Mouse (Mus musculus) intestine, embryonic 16.5 days (tissue): Measurements from ENCODE around the gene Vamp9. TPM values are rescaled to one million over a fixed set of nuclear protein-coding genes. Genes with fewer than 3 reads are reported as not detected.

ENCODE experiments used
- ATAC-seq: fragments of 200-750 bp; cut with Nextera tagmentation; 2 replicates; pipeline ENCODE4 v1.8.0; 2017; ENCODE audit warnings: moderate TSS enrichment, moderate library complexity
- H3K27ac ChIP-seq: fragments of 300-500 bp; sonication (generic); 2 replicates; pipeline ENCODE4 v1.5.1; 2014; ENCODE audit warnings: mild to moderate bottlenecking, low read length
- H3K27me3 ChIP-seq: fragments of 300-500 bp; sonication (generic); replicated peaks from 2 replicates; pipeline ENCODE4 v1.6.1; 2014; ENCODE audit warnings: low read length, control low read depth, mixed read lengths; ENCODE audit not compliant: control insufficient read depth, insufficient read depth
- H3K36me3 ChIP-seq: fragments of 300-500 bp; sonication (generic); 2 replicates; pipeline ENCODE4 v1.6.1; 2014; ENCODE audit warnings: low read length, control low read depth; ENCODE audit not compliant: control insufficient read depth, insufficient read depth
- H3K4me1 ChIP-seq: fragments of 300-500 bp; sonication (generic); 2 replicates; pipeline ENCODE4 v1.6.1; 2014; ENCODE audit warnings: low read length, control low read depth, mixed read lengths; ENCODE audit not compliant: control insufficient read depth, insufficient read depth
- H3K4me2 ChIP-seq: fragments of 300-500 bp; sonication (generic); 2 replicates; pipeline ENCODE4 v1.6.1; 2014; ENCODE audit warnings: low read depth, low read length, control low read depth
- H3K4me3 ChIP-seq: fragments of 300-500 bp; sonication (generic); 2 replicates; pipeline ENCODE4 v1.5.1; 2014; ENCODE audit warnings: mild to moderate bottlenecking, low read length
- H3K9ac ChIP-seq: fragments of 300-500 bp; sonication (generic); 2 replicates; pipeline ENCODE4 v1.6.1; 2014; ENCODE audit warnings: low read depth, low read length
- H3K9me3 ChIP-seq: fragments of 300-500 bp; sonication (generic); 2 replicates; pipeline ENCODE4 v1.6.1; 2016; ENCODE audit warnings: low read length, control low read depth; ENCODE audit not compliant: control insufficient read depth
- WGBS: fragments of 180-500 bp; shearing (Covaris S2); extraction: QIAGEN DNeasy Blood & Tissue Kit; methylation state at CpG from one replicate; pipeline ENCODE4 v1.1.7; 2014; 5-methylcytosine and 5-hydroxymethylcytosine counted together
- polyA plus RNA-seq: library from polyadenylated mRNA; unstranded; fragments of >200 nt; fragmentation: Nextera tagmentation; extraction: Ambion mirVana; gene quantifications from 2 replicates; pipeline ENCODE4 v1.2.1, GENCODE M21; 2015

Vamp9 gene
- 0.28 TPM in 1 of 2 replicates, not detected in the other for polyA plus RNA-seq

GRCm38 (mm10) chr5:99906181-99906956, at the start of gene Vamp9:
Vamp9 (plus strand) TSS chr5:99906254.
- WGBS, result 5% methylated on average over 49 of the region's 49 CpGs
- no peaks in the 10 kb centered on the region for H3K9me3 ChIP-seq

GRCm38 (mm10) chr5:99857106-99857637, 48.9 kb upstream of the Vamp9 start:
- Histone ChIP-seq H3K9me3 (no peaks in the 10 kb centered on the region), H3K27ac (no peak overlapping the region), H3K27me3 (no peaks in the 10 kb centered on the region), H3K4me2 (no peak overlapping the region), H3K4me1 (no peaks in the 10 kb centered on the region), H3K9ac (no peak overlapping the region), H3K4me3 (no peak overlapping the region), H3K36me3 (no peaks in the 10 kb centered on the region)
- WGBS, result 37% methylated on average over 14 of the region's 14 CpGs
- no peak for ATAC-seq

More at GRCm38 (mm10) chr5:99906181-99906956, at the start of gene Vamp9:
- no peaks in the 10 kb centered on the region for H3K27me3 ChIP-seq
- no peaks in the 10 kb centered on the region for H3K36me3 ChIP-seq
- H3K4me2 ChIP-seq, result peak within 1 kb of the TSS; percentile 72
- peak; percentile 100 for ATAC-seq
- peak within 1 kb of the TSS; percentile 67 for H3K4me3 ChIP-seq
- H3K27ac ChIP-seq, result peak within 1 kb of the TSS; percentile 94
- H3K9ac ChIP-seq, result peak within 1 kb of the TSS; percentile 79
- H3K4me1 ChIP-seq, result no peaks in the 10 kb centered on the region

- H3K27ac ChIP-seq, result no peak overlapping the region
- peak; percentile 71 for ATAC-seq
- H3K4me2 ChIP-seq, result peak overlapping the region; percentile 14; the same call in 1 of the 2 replicates
- H3K36me3 ChIP-seq, result no peaks in the 10 kb centered on the region
- no peaks in the 10 kb centered on the region for H3K9me3 ChIP-seq
- no peak overlapping the region for H3K9ac ChIP-seq
- no peaks in the 10 kb centered on the region for H3K27me3 ChIP-seq
- H3K4me3 ChIP-seq, result no peak overlapping the region
- no peaks in the 10 kb centered on the region for H3K4me1 ChIP-seq
- WGBS, result 48% methylated on average over 13 of the region's 13 CpGs
Measured at GRCm38 (mm10) chr5:99859637-99860433, 46.2 kb upstream of the Vamp9 start.

GRCm38 (mm10) chr5:99861816-99862215, 44.2 kb upstream of the Vamp9 start:
- H3K9ac ChIP-seq, result no peak overlapping the region
- H3K27ac ChIP-seq, result no peak overlapping the region
- WGBS, result 83% methylated on average over 6 of the region's 6 CpGs
- H3K9me3 ChIP-seq, result no peaks in the 10 kb centered on the region
- no peak overlapping the region for H3K4me3 ChIP-seq
- no peak for ATAC-seq
- H3K4me2 ChIP-seq, result no peak overlapping the region
- H3K27me3 ChIP-seq, result no peaks in the 10 kb centered on the region
- no peaks in the 10 kb centered on the region for H3K4me1 ChIP-seq
- H3K36me3 ChIP-seq, result no peaks in the 10 kb centered on the region

- Histone ChIP-seq H3K9me3 (no peaks in the 10 kb centered on the region), H3K9ac (no peak overlapping the region), H3K4me3 (no peak overlapping the region), H3K27ac (no peak overlapping the region), H3K36me3 (no peaks in the 10 kb centered on the region), H3K4me2 (no peak overlapping the region), H3K4me1 (no peaks in the 10 kb centered on the region), H3K27me3 (no peaks in the 10 kb centered on the region)
- WGBS, result 62% methylated on average over 13 of the region's 13 CpGs
- ATAC-seq, result no peak
Measured at GRCm38 (mm10) chr5:99863656-99864380, 42.2 kb upstream of the Vamp9 start.

- H3K36me3 ChIP-seq, result no peaks in the 10 kb centered on the region
- 75% methylated on average over 1 of the region's 1 CpGs for WGBS
- no peak overlapping the region for H3K27ac ChIP-seq
- H3K4me2 ChIP-seq, result no peak overlapping the region
- no peaks in the 10 kb centered on the region for H3K27me3 ChIP-seq
- no peak for ATAC-seq
- H3K4me3 ChIP-seq, result no peak overlapping the region
- no peak overlapping the region for H3K9ac ChIP-seq
- H3K9me3 ChIP-seq, result no peaks in the 10 kb centered on the region
- no peaks in the 10 kb centered on the region for H3K4me1 ChIP-seq
Measured at GRCm38 (mm10) chr5:99865779-99866178, 40.3 kb upstream of the Vamp9 start.

GRCm38 (mm10) chr5:99868286-99868685, 37.8 kb upstream of the Vamp9 start:
- Histone ChIP-seq H3K9ac (no peak overlapping the region), H3K4me2 (no peak overlapping the region), H3K4me3 (no peak overlapping the region), H3K4me1 (no peaks in the 10 kb centered on the region), H3K9me3 (no peaks in the 10 kb centered on the region), H3K27me3 (no peaks in the 10 kb centered on the region), H3K36me3 (no peaks in the 10 kb centered on the region), H3K27ac (no peak overlapping the region)
- ATAC-seq, result no peak
- 94% methylated on average over 17 of the region's 17 CpGs for WGBS

- Histone ChIP-seq H3K9ac (no peak overlapping the region), H3K4me3 (no peak overlapping the region), H3K27ac (no peak overlapping the region), H3K36me3 (no peaks in the 10 kb centered on the region), H3K9me3 (no peaks in the 10 kb centered on the region), H3K27me3 (no peaks in the 10 kb centered on the region), H3K4me2 (no peak overlapping the region), H3K4me1 (no peaks in the 10 kb centered on the region)
- no peak for ATAC-seq
- WGBS, result 81% methylated on average over 9 of the region's 9 CpGs
Measured at GRCm38 (mm10) chr5:99868923-99869322, 37.1 kb upstream of the Vamp9 start.

GRCm38 (mm10) chr5:99877565-99877964, 28.5 kb upstream of the Vamp9 start:
- 62% methylated on average over 9 of the region's 9 CpGs for WGBS
- Histone ChIP-seq H3K9me3 (no peaks in the 10 kb centered on the region), H3K27ac (no peak overlapping the region), H3K4me2 (no peak overlapping the region), H3K27me3 (no peaks in the 10 kb centered on the region), H3K4me3 (no peak overlapping the region), H3K9ac (no peak overlapping the region), H3K4me1 (no peaks in the 10 kb centered on the region), H3K36me3 (no peaks in the 10 kb centered on the region)
- no peak for ATAC-seq
